Mouse (Mus musculus): ENCODE results near the gene Gm20388. TPM values are rescaled to one million over a fixed set of nuclear protein-coding genes. Genes with fewer than 3 reads are reported as not detected.

The Gm20388 gene
- total and polyA plus RNA-seq, 2 experiments from 2014 or later, result 51.3 TPM; not detected in 1

GRCm38 (mm10) chr8:120037611-120038010, 127.0 kb downstream of the Gm20388 start:
- WGBS, result 72% methylated on average over 8 of the region's 8 CpGs
- no peak for ATAC-seq
- H3K27ac ChIP-seq (ENCODE audit: low read depth, low read length), result no peak overlapping the region

GRCm38 (mm10) chr8:120038741-120039140, 128.1 kb downstream of the Gm20388 start:
- 90% methylated on average over 12 of the region's 12 CpGs for WGBS
- no peak for TF ChIP-seq CTCF (IDR thresholded peaks at IDR 0.05; ENCODE audit: low read depth)

More at GRCm38 (mm10) chr8:120037611-120038010, 127.0 kb downstream of the Gm20388 start:
- no peaks in the 10 kb centered on the region for H3K4me1 ChIP-seq (ENCODE audit: insufficient read depth)
- DNase-seq, result no peak
- no peaks in the 10 kb centered on the region for H3K9me3 ChIP-seq (ENCODE audit: low read length)
- H3K9ac ChIP-seq, result no peak overlapping the region
- H3K4me2 ChIP-seq (ENCODE audit: low read depth), result no peak overlapping the region
- no peaks in the 10 kb centered on the region for H3K27me3 ChIP-seq (ENCODE audit: insufficient read depth, low read length)
- no peak overlapping the region for H3K4me3 ChIP-seq (ENCODE audit: low read depth, low read length)
- no peaks in the 10 kb centered on the region for H3K36me3 ChIP-seq (ENCODE audit: insufficient read depth)
- no peak for TF ChIP-seq CTCF (IDR thresholded peaks at IDR 0.05; ENCODE audit: low read depth)

DNA sequence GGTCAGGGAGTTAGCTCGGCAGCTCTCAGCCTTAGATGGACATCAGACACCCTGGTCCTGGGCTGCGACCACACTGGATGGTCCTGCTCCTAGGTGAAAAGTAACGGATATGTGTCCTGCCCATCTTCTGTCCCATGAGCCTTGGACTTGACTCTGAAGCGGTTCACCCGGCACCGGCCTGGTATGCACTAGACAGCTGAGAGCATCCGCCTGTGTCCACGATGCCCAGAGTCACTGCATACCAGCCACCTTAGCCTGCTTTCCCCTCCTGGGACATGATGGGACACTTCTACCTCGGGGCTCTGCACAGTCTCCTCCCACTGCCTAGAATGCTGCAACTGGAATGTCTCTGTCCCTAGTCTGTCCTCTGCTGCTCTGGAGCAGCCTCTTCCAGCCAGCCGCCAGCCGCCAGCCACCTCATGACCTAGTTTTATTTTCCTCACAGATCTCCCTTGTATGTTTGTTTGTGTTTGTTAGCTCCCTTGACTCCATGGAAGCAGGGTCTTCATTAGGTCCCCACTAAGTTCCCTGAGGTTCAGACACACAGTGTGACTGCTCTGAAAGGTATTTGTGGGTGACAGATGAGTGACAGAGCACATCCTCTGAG, 128.8 kb downstream of the Gm20388 start:
- no peaks in the 10 kb centered on the region for H3K4me1 ChIP-seq (ENCODE audit: insufficient read depth)
- H3K4me3 ChIP-seq (ENCODE audit: low read depth, low read length), result no peak overlapping the region
- no peak overlapping the region for H3K27ac ChIP-seq (ENCODE audit: low read depth, low read length)
- ATAC-seq (no peak), DNase-seq (no peak)
- H3K27me3 ChIP-seq (ENCODE audit: insufficient read depth, low read length), result no peaks in the 10 kb centered on the region
- H3K4me2 ChIP-seq (ENCODE audit: low read depth), result no peak overlapping the region
- no peak for TF ChIP-seq CTCF (IDR thresholded peaks at IDR 0.05; ENCODE audit: low read depth)
- no peaks in the 10 kb centered on the region for H3K36me3 ChIP-seq (ENCODE audit: insufficient read depth)
- H3K9me3 ChIP-seq (ENCODE audit: low read length), result no peaks in the 10 kb centered on the region
- H3K9ac ChIP-seq, result no peak overlapping the region
- 87% methylated on average over 11 of the region's 11 CpGs for WGBS

More at GRCm38 (mm10) chr8:120038741-120039140, 128.1 kb downstream of the Gm20388 start:
- Histone ChIP-seq H3K36me3 (ENCODE audit: insufficient read depth) (no peaks in the 10 kb centered on the region), H3K4me1 (ENCODE audit: insufficient read depth) (no peaks in the 10 kb centered on the region), H3K27ac (ENCODE audit: low read depth, low read length) (no peak overlapping the region), H3K4me3 (ENCODE audit: low read depth, low read length) (no peak overlapping the region), H3K9ac (no peak overlapping the region), H3K4me2 (ENCODE audit: low read depth) (no peak overlapping the region), H3K9me3 (ENCODE audit: low read length) (no peaks in the 10 kb centered on the region), H3K27me3 (ENCODE audit: insufficient read depth, low read length) (no peaks in the 10 kb centered on the region)
- no peak for DNase-seq
- ATAC-seq, result no peak

DNA sequence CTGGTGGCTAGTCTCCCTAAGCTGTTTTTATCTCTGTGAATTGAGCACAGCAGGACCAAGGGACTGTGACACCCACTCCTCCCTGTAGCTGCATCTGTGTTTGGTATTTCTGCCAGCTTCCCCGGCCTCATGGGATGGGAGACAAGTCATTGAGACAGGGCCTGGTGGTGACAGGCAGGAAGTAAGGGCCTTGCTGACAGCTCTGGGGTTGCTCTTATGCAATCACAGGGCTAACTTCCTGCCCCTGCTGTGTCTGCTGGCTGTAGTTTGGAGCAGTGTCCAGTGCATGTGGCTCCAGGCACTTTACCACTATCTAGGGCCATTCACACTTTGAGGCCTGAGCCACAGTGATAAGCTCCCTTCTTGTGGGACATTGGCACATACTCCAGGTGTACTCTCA, 130.2 kb downstream of the Gm20388 start:
- DNase-seq (no peak), ATAC-seq (no peak)
- H3K4me1 ChIP-seq (ENCODE audit: insufficient read depth), result no peaks in the 10 kb centered on the region
- no peak for TF ChIP-seq CTCF (IDR thresholded peaks at IDR 0.05; ENCODE audit: low read depth)
- WGBS, result 90% methylated on average over 1 of the region's 1 CpGs
- H3K27ac ChIP-seq (ENCODE audit: low read depth, low read length), result no peak overlapping the region
- H3K4me2 ChIP-seq (ENCODE audit: low read depth), result no peak overlapping the region
- H3K36me3 ChIP-seq (ENCODE audit: insufficient read depth), result no peaks in the 10 kb centered on the region
- H3K27me3 ChIP-seq (ENCODE audit: insufficient read depth, low read length), result no peaks in the 10 kb centered on the region
- no peak overlapping the region for H3K4me3 ChIP-seq (ENCODE audit: low read depth, low read length)
- no peaks in the 10 kb centered on the region for H3K9me3 ChIP-seq (ENCODE audit: low read length)
- no peak overlapping the region for H3K9ac ChIP-seq

- DNase-seq, result no peak
- no peaks in the 10 kb centered on the region for H3K36me3 ChIP-seq (ENCODE audit: insufficient read depth)
- H3K27me3 ChIP-seq (ENCODE audit: insufficient read depth, low read length), result no peaks in the 10 kb centered on the region
- no peaks in the 10 kb centered on the region for H3K9me3 ChIP-seq (ENCODE audit: low read length)
- no peak overlapping the region for H3K4me2 ChIP-seq (ENCODE audit: low read depth)
- no peak for TF ChIP-seq CTCF (IDR thresholded peaks at IDR 0.05; ENCODE audit: low read depth)
- H3K9ac ChIP-seq, result no peak overlapping the region
- WGBS, result 77% methylated on average over 10 of the region's 10 CpGs
- no peaks in the 10 kb centered on the region for H3K4me1 ChIP-seq (ENCODE audit: insufficient read depth)
- ATAC-seq, result no peak
- no peak overlapping the region for H3K27ac ChIP-seq (ENCODE audit: low read depth, low read length)
- H3K4me3 ChIP-seq (ENCODE audit: low read depth, low read length), result no peak overlapping the region
These were observed 132.1 kb downstream of the Gm20388 start for GRCm38 (mm10) chr8:120042542-120043312.

- 86% methylated on average over 8 of the region's 8 CpGs for WGBS
- H3K4me2 ChIP-seq (ENCODE audit: low read depth), result no peak overlapping the region
- DNase-seq (no peak), ATAC-seq (no peak)
- no peaks in the 10 kb centered on the region for H3K9me3 ChIP-seq (ENCODE audit: low read length)
- TF ChIP-seq CTCF (IDR thresholded peaks at IDR 0.05; ENCODE audit: low read depth), result no peak
- no peaks in the 10 kb centered on the region for H3K27me3 ChIP-seq (ENCODE audit: insufficient read depth, low read length)
- H3K4me1 ChIP-seq (ENCODE audit: insufficient read depth), result no peaks in the 10 kb centered on the region
- no peak overlapping the region for H3K27ac ChIP-seq (ENCODE audit: low read depth, low read length)
- H3K36me3 ChIP-seq (ENCODE audit: insufficient read depth), result no peaks in the 10 kb centered on the region
- no peak overlapping the region for H3K4me3 ChIP-seq (ENCODE audit: low read depth, low read length)
- H3K9ac ChIP-seq, result no peak overlapping the region
These were observed 134.3 kb downstream of the Gm20388 start for GRCm38 (mm10) chr8:120044907-120045306.

GRCm38 (mm10) chr8:120045471-120045870, 134.8 kb downstream of the Gm20388 start:
- H3K27ac ChIP-seq (ENCODE audit: low read depth, low read length), result no peak overlapping the region
- WGBS, result 54% methylated on average over 5 of the region's 5 CpGs
- ATAC-seq (peak; percentile 19; the same call in 1 of the 2 replicates), DNase-seq (peak; percentile 10)
- H3K4me2 ChIP-seq (ENCODE audit: low read depth), result no peak overlapping the region
- no peaks in the 10 kb centered on the region for H3K36me3 ChIP-seq (ENCODE audit: insufficient read depth)
- no peak for TF ChIP-seq CTCF (IDR thresholded peaks at IDR 0.05; ENCODE audit: low read depth)
- H3K4me1 ChIP-seq (ENCODE audit: insufficient read depth), result no peaks in the 10 kb centered on the region
- H3K9me3 ChIP-seq (ENCODE audit: low read length), result no peaks in the 10 kb centered on the region
- no peak overlapping the region for H3K9ac ChIP-seq
- no peaks in the 10 kb centered on the region for H3K27me3 ChIP-seq (ENCODE audit: insufficient read depth, low read length)
- no peak overlapping the region for H3K4me3 ChIP-seq (ENCODE audit: low read depth, low read length)

Data from forebrain, postnatal 0 days (tissue).